Mouse (Mus musculus) cerebellum, adult 18-20 months (tissue): ENCODE results near the gene Scel.

Experiments used
- DNase-seq, 2 experiments: peaks; one replicate each; pipeline ENCODE4 v3.0.0; 2021

The Scel gene

DNA sequence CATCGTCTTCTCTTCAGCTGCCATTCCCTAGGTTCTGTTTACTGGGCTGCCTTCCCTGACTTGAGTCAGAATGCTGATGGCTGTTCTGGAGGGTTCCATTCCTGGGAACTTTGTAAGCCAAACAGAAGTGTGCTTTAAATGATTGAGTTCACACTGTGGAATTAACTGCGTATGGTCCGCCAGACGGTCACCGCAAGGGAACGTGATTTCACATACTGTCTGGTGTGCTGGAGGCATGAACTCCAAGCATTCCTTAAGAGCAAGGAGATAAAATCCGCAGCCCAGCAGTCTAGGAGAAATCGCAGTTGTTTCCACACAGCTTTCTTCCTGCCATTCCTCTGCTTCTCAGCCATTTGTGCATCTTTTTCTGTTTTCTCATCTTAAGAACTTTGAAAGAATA lies 2.3 kb downstream of the Scel start:
- no peak for DNase-seq

DNA sequence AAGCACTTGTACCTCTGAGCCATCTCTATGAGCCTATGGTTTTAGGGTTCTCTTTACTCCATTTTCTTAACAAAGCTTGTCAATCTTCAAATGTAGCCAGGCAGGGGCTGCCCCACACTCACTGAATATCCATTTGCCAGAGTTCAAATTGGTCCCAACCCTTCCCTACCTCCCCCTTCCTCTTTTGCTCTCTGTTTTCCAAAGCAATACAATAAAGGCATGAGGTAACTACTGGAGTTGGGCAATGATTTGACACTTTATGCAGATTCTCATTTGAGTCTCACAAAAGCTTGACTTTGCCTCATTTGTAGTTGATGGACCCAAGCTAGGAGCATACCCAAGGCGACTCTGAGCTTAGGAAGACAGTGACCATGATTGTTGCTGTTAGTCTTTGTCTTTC lies 13.1 kb downstream of the Scel start:
- DNase-seq = no peak

DNA sequence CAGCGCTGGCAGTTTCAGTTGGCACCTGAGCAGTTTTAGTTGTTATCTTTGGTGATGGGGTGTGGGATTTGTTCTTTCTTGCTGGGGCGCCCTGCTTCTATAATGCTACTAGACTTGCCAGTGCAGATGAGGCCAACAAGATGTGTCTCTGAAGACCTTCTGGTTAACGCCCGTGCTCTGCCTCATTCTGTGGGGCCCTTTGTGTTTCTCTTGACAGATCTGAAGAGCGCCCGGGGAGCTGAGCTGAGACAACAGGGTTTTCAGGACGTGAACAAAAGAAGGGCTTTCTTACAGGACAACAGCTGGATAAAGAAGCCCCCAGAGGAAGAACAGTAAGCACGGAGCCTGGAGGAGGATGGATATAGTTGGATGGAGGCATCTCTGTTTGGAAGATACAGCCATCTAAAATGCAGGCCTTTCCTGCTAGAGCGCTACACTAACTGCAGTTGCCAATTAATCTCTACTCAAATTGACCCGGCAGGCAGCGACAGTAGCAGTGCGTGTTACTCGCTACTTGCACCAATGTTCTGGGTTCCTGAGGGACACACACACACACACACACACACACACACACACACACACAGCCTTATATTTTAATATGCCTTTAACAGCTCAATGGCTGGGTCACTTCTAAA lies 16.7 kb downstream of the Scel start:
- DNase-seq = no peak

- DNase-seq = no peak
These were observed 18.7 kb downstream of the Scel start for GRCm38 (mm10) chr14:103531722-103532341.

- no peak for DNase-seq
These were observed 22.4 kb downstream of the Scel start for GRCm38 (mm10) chr14:103535511-103536024.

- no peak for DNase-seq
These were observed 23.2 kb downstream of the Scel start for GRCm38 (mm10) chr14:103536334-103536733.

GRCm38 (mm10) chr14:103537355-103538056 lies 24.4 kb downstream of the Scel start:
- peak; percentile 48 to 74 for DNase-seq

GRCm38 (mm10) chr14:103539796-103540195 lies 26.7 kb downstream of the Scel start:
- no peak for DNase-seq

GRCm38 (mm10) chr14:103541679-103542078 lies 28.5 kb downstream of the Scel start:
- no peak for DNase-seq

DNA sequence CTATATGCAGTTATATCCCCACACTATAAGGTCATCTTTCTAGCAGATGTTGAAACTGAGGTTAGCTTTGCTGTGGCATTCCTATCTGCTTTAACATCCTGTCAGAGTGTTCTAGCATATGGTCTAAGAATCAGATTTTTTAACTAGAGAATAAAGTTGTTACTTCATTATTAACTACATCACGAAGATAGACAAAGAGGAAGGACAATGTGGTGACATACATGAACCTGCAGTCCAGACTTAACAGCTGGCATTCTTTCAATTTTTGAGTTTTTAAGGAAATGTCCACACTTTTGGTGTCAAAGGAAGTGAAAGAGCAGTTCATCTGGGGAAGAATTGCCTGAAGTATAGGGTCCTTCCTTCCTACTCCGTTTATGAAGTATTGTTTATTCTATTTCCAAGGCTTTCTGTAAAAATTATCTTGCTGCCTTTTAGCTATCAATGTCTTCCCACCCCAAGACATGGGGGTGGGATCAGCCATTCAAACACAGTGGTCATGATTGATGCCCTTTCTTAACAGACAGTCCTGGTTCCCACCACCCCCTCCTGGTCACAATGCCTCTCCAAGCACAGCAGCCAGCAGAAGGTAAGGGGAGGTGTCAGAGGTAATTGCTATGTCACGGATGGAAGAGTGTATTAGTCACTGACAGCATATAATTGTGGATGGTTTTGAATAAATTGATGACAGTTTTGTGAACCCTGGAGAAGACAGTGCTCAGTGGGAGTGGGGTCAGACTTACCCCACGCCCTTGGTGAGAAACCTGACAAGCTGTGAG lies 30.4 kb downstream of the Scel start:
- no peak for DNase-seq

DNA sequence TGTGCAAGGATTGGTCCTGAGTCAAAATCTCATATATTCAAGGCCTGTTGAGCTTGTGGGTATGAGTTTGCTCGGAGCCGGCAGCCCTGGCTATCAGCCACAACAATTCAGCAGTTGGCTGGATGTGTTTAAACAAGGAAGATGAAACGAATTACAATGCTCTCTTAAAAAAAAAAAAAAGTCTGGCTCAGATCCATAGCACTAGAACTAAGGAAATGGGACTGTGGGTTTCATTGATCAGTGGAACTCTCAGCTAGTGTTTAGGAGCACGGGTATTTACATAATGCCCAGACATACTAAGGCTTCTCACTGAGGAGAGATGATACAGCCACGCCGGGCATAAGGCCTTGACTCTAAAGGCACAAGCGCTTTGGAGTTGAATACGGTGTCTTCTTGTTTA lies 32.6 kb downstream of the Scel start:
- peak; percentile 47 to 54 for DNase-seq

- peak; percentile 69 to 70 for DNase-seq
These were observed 33.1 kb downstream of the Scel start for GRCm38 (mm10) chr14:103546246-103546645.

DNA sequence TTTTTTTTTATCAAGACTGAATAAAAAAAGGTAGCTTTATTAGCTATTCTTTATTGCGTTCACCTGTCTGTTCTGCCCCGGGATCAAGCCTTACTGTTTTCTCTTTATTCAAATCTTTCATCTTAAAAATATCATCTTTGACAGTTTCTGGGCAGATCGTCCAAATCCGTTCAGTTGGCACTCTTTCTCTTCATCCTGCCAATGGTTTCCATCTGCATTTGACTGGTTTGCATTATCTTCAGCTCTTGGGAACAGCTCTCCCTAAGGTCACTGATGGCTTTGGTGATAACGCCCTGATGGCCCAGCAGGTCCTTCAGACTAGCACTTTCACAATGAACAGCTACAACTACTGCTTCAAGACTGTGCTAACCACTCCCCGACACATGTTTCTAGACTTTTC lies 35.1 kb downstream of the Scel start:
- DNase-seq = no peak

DNA sequence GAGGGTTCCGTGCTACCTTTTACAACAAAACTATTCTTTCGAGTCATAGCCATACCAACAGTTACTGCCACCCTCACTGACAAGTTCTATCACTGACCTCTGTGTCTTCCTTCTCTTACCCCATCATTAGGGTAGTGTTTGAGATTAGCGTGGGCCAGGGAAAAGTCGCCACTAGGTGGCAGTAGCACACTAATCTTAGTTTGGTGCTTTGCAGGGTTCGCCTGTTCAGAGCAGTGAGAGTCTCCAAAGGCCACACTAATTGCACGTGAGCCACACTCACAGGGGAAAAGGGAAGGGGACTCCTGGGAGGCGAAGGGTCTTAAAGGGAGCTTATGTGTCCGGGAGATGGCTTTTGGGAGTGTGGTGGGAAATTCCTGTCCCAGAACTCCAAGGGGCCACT lies 37.3 kb downstream of the Scel start:
- DNase-seq = peak; percentile 81 to 90

DNA sequence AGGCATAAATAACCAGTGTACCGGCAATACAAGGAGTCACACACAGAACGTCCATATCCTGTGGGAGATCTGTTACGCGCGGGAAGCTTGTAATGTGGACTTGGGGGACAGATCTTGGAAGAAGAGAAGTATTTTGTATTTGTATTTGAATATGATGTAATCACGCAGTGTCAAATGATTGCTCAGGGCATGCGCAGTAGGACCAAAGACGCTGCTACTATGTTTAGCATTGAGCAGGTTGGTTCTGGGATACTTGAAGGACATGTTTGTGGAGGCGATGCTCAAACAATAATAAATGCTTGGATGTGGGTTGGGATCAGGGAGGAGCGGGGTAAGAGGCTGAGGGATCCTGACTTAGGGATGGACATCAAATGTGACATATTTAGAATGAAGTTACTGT lies 37.8 kb downstream of the Scel start:
- DNase-seq = no peak

GRCm38 (mm10) chr14:103551921-103552320 lies 38.8 kb downstream of the Scel start:
- no peak for DNase-seq

DNA sequence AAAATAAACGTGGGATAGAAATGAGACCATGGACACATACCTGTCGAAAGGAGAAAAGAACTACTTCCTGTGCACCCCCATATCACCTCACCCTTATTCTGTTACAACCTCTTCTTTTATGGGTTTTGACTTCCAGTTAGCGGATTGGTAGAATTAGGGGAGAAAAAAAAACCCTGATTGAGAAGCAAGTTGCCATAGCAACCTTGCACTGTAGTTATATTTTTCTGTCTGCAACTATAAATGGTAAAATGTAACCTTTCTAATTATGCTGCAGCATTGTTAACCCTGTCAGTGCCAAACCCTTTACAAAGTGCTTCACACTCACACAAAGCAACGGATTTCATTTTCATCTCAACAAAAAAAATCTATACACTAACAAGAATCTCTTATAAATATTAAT lies 39.2 kb downstream of the Scel start:
- no peak for DNase-seq

- no peak for DNase-seq
These were observed 43.5 kb downstream of the Scel start for GRCm38 (mm10) chr14:103556609-103557008.

- no peak for DNase-seq
These were observed 48.4 kb downstream of the Scel start for GRCm38 (mm10) chr14:103561383-103562096.

GRCm38 (mm10) chr14:103567957-103568356 lies 54.8 kb downstream of the Scel start:
- DNase-seq = no peak

- DNase-seq = no peak
These were observed 55.3 kb downstream of the Scel start for GRCm38 (mm10) chr14:103568433-103568832.

DNA sequence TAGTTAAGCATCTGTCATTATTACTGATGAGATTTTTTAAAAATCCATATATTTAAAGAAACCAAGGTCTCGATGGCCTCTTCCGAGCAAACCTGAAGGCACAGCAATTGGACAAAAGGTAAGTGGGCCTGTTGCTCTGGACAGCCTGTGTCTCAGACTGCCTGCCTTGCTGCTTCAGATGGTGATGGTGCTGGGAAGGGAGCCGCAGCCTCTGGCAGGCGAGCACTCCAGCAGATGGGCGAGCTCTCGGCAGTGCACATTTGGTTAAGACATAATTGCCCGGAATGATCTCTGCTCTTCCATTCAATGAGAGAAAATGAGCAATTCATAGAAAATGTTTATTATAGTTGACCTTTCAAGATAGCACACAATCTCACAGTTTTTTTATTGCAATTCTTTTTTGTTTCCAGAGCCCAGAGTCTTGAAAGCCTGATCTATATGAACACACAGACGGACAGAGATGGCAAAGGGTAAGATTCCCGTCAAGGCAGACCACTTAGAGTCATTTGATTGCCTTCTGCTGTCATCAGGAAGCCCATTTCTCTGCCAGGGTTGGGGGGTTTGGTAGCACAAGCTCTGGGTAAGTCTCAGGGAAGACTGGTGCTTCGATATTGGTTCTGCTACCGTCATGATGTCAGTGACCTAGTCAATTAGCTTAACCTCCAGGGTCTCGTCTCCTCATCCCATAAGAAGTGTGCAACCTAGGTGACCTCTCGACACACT lies 58.6 kb downstream of the Scel start:
- peak; percentile 27 to 46 for DNase-seq
